Mouse (Mus musculus): ENCODE data around the gene Opn3. TPM values are rescaled to one million over a fixed set of nuclear protein-coding genes. Genes with fewer than 3 reads are reported as not detected.

Opn3 gene
- total and polyA plus RNA-seq, 3 experiments, result 0.50 to 2.2 TPM; not detected in 1

GRCm38 (mm10) chr1:175625257-175625879 is 67.2 kb downstream of the Opn3 start, which contains the start of gene Fh1:
Gene Fh1 (minus strand): TSS chr1:175625635.
- H3K9ac ChIP-seq (ENCODE audit: control insufficient read depth, low read depth, low read length, poor library complexity, severe bottlenecking), result peak within 1 kb of the TSS; percentile 92
- no peaks in the 10 kb centered on the region for H3K27me3 ChIP-seq (ENCODE audit: control insufficient read depth in 1 of 2, insufficient read depth in 2 of 2, low read length in 2 of 2)
- peaks cover 0 to 25% of the 10 kb centered on the region in 2 experiments; a peak in 2 of 4 replicates for H3K36me3 ChIP-seq (ENCODE audit: control insufficient read depth in 1 of 2, insufficient read depth in 2 of 2, low read length in 2 of 2)
- DNase-seq (ENCODE audit: low read depth, low spot score), result peak; percentile 99
- TF ChIP-seq CHD2 (IDR thresholded peaks at IDR 0.05; ENCODE audit: low read length) (peak; percentile 32; the same call in 1 of the 2 replicates), CTCF (IDR thresholded peaks at IDR 0.05 in 2 of 3, conservative IDR thresholded peaks at IDR 0.05 in 1 of 3; ENCODE audit: control insufficient read depth in 1 of 3, insufficient read depth in 1 of 3, low read depth in 2 of 3, low read length in 3 of 3, poor library complexity in 1 of 3, severe bottlenecking in 1 of 3) (0 out of 6 replicates have a peak, but pooled peaks of 1 of the 3 experiments have one; percentile 6), EP300 (IDR thresholded peaks at IDR 0.05; ENCODE audit: low read depth in 1 of 2, low read length in 2 of 2) (0 out of 4 replicates have a peak, but pooled peaks of 1 of the 2 experiments have one; percentile 1), TBP (IDR thresholded peaks at IDR 0.05; ENCODE audit: low read depth, low read length) (peak; percentile 88), ETS1 (IDR thresholded peaks at IDR 0.05; ENCODE audit: low read depth, low read length) (no peak), UBTF (IDR thresholded peaks at IDR 0.05; ENCODE audit: borderline replicate concordance, insufficient read depth, low read depth, low read length) (no peak), POLR2AphosphoS5 (IDR thresholded peaks at IDR 0.05; ENCODE audit: borderline replicate concordance, low read depth, low read length) (0 out of 2 replicates have a peak, but pooled peaks have one; percentile 58), BHLHE40 (IDR thresholded peaks at IDR 0.05; ENCODE audit: borderline replicate concordance, low read depth, low read length) (no peak), ELF1 (IDR thresholded peaks at IDR 0.05; ENCODE audit: low read depth, low read length) (peak; percentile 63), NELFE (IDR thresholded peaks at IDR 0.05; ENCODE audit: low read depth, low read length) (peak; percentile 94), POLR2A (IDR thresholded peaks at IDR 0.05; ENCODE audit: control insufficient read depth in 1 of 2, insufficient read depth in 1 of 2, low read depth in 1 of 2, low read length in 2 of 2, poor library complexity in 1 of 2) (peak; percentile 93 to 97), NRF1 (IDR thresholded peaks at IDR 0.05; ENCODE audit: insufficient read depth, low read depth, low read length, poor library complexity, severe bottlenecking) (peak; percentile 23; the same call in 1 of the 2 replicates), SIN3A (IDR thresholded peaks at IDR 0.05; ENCODE audit: low read length) (peak; percentile 71), HCFC1 (IDR thresholded peaks at IDR 0.05; ENCODE audit: low read depth, low read length) (peak; percentile 77), POLR2AphosphoS2 (IDR thresholded peaks at IDR 0.05; ENCODE audit: low read length) (peak; percentile 85), KAT2A (conservative IDR thresholded peaks at IDR 0.05; ENCODE audit: low read depth, low read length) (0 out of 2 replicates have a peak, but pooled peaks have one; percentile 37), MAFK (IDR thresholded peaks at IDR 0.05; ENCODE audit: borderline replicate concordance, low read depth, low read length) (no peak), ZMIZ1 (IDR thresholded peaks at IDR 0.05; ENCODE audit: low read depth, low read length) (peak; percentile 70), GABPA (IDR thresholded peaks at IDR 0.05; ENCODE audit: low read depth, low read length) (no peak), ZNF384 (IDR thresholded peaks at IDR 0.05; ENCODE audit: low read depth, low read length) (no peak), TAL1 (IDR thresholded peaks at IDR 0.05; ENCODE audit: low read length) (no peak)
- H3K4me1 ChIP-seq (ENCODE audit: control insufficient read depth in 1 of 2, insufficient read depth in 2 of 2, low read length in 2 of 2), result peaks cover 0 to 23% of the 10 kb centered on the region in 2 experiments
- H3K4me3 ChIP-seq (ENCODE audit: control insufficient read depth in 1 of 2, insufficient read depth in 1 of 2, low read depth in 2 of 2, low read length in 2 of 2), result peak within 1 kb of the TSS; percentile 93 to 96
- H3K27ac ChIP-seq (ENCODE audit: control insufficient read depth, low read depth, low read length), result peak within 1 kb of the TSS; percentile 92
- no peaks in the 10 kb centered on the region for H3K9me3 ChIP-seq (replicated peaks; ENCODE audit: insufficient read depth, low read length)
- peaks cover 27% of the 10 kb centered on the region for H3K79me2 ChIP-seq (ENCODE audit: control insufficient read depth, insufficient read depth, low read length, poor library complexity)
